Mouse (Mus musculus) liver, embryonic 16.5 days (tissue): ENCODE results near the gene Cd28. TPM values are rescaled to one million over a fixed set of nuclear protein-coding genes. Genes with fewer than 3 reads are reported as not detected.

Experiments used
- ATAC-seq: fragments of 200-750 bp; cut with Nextera tagmentation; 2 replicates; pipeline ENCODE4 v1.8.0; 2017; ENCODE audit warnings: low read depth, mild to moderate bottlenecking, moderate number of reproducible peaks, moderate library complexity
- H3K27ac ChIP-seq: fragments of 300-500 bp; sonication (generic); 2 replicates; pipeline ENCODE4 v1.5.1; 2014; ENCODE audit warnings: mild to moderate bottlenecking, low read length
- H3K27me3 ChIP-seq: fragments of 300-500 bp; sonication (generic); 2 replicates; pipeline ENCODE4 v1.6.1; 2014; ENCODE audit warnings: low read depth, low read length, mixed read lengths; ENCODE audit not compliant: control insufficient read depth, insufficient read depth
- H3K36me3 ChIP-seq: fragments of 300-500 bp; sonication (generic); 2 replicates; pipeline ENCODE4 v1.6.1; 2014; ENCODE audit warnings: mild to moderate bottlenecking; ENCODE audit not compliant: control insufficient read depth, insufficient read depth
- H3K4me1 ChIP-seq: fragments of 300-500 bp; sonication (generic); 2 replicates; pipeline ENCODE4 v1.6.1; 2014; ENCODE audit warnings: low read depth, low read length, mixed read lengths; ENCODE audit not compliant: control insufficient read depth
- H3K4me2 ChIP-seq: fragments of 300-500 bp; sonication (generic); 2 replicates; pipeline ENCODE4 v1.6.1; 2014; ENCODE audit warnings: low read depth, low read length, mixed read lengths
- H3K4me3 ChIP-seq: fragments of 300-500 bp; sonication (generic); 2 replicates; pipeline ENCODE4 v1.5.1; 2014; ENCODE audit warnings: low read depth, mild to moderate bottlenecking, low read length
- H3K9ac ChIP-seq: fragments of 300-500 bp; sonication (generic); 2 replicates; pipeline ENCODE4 v1.6.1; 2014; ENCODE audit warnings: low read depth, low read length
- H3K9me3 ChIP-seq: fragments of 300-500 bp; sonication (generic); replicated peaks from 2 replicates; pipeline ENCODE4 v1.6.1; 2016; ENCODE audit warnings: low read length; ENCODE audit not compliant: control insufficient read depth
- WGBS: fragments of 180-500 bp; shearing (Covaris S2); extraction: QIAGEN DNeasy Blood & Tissue Kit; methylation state at CpG from one replicate; pipeline ENCODE4 v1.1.7; 2014; ENCODE audit not compliant: insufficient replicate concordance; 5-methylcytosine and 5-hydroxymethylcytosine counted together
- polyA plus RNA-seq: library from polyadenylated mRNA; unstranded; fragments of >200 nt; fragmentation: Nextera tagmentation; extraction: Ambion mirVana; gene quantifications from 2 replicates; pipeline ENCODE4 v1.2.1, GENCODE M21; 2015

The Cd28 gene
- polyA plus RNA-seq, 1 experiment from 2014 or later: 0.06 TPM

GRCm38 (mm10) chr1:60746856-60747255 is 30.3 kb downstream of the Cd28 start:
- Histone ChIP-seq H3K4me1 (no peaks in the 10 kb centered on the region), H3K27ac (no peak overlapping the region), H3K4me3 (no peak overlapping the region), H3K4me2 (no peak overlapping the region), H3K27me3 (no peaks in the 10 kb centered on the region), H3K9ac (no peak overlapping the region), H3K36me3 (no peaks in the 10 kb centered on the region), H3K9me3 (no peaks in the 10 kb centered on the region)
- ATAC-seq: no peak
- WGBS: 60% methylated on average over 5 of the region's 5 CpGs

GRCm38 (mm10) chr1:60748286-60748685 is 31.7 kb downstream of the Cd28 start:
- Histone ChIP-seq H3K27ac (no peak overlapping the region), H3K4me1 (no peaks in the 10 kb centered on the region), H3K4me3 (no peak overlapping the region), H3K4me2 (no peak overlapping the region), H3K9me3 (no peaks in the 10 kb centered on the region), H3K9ac (no peak overlapping the region), H3K27me3 (no peaks in the 10 kb centered on the region), H3K36me3 (no peaks in the 10 kb centered on the region)
- no peak for ATAC-seq
- WGBS: 74% methylated on average over 1 of the region's 1 CpGs

- no peak overlapping the region for H3K4me2 ChIP-seq
- 22% methylated on average over 4 of the region's 4 CpGs for WGBS
Measured at GRCm38 (mm10) chr1:60748936-60749335, 32.3 kb downstream of the Cd28 start.

GRCm38 (mm10) chr1:60749346-60749840 is 32.8 kb downstream of the Cd28 start:
- WGBS: 58% methylated on average over 5 of the region's 5 CpGs
- no peaks in the 10 kb centered on the region for H3K9me3 ChIP-seq
- ATAC-seq: no peak
- no peak overlapping the region for H3K4me2 ChIP-seq
- no peak overlapping the region for H3K9ac ChIP-seq
- H3K27ac ChIP-seq: no peak overlapping the region
- H3K4me3 ChIP-seq: no peak overlapping the region
- H3K4me1 ChIP-seq: no peaks in the 10 kb centered on the region
- H3K36me3 ChIP-seq: no peaks in the 10 kb centered on the region
- no peaks in the 10 kb centered on the region for H3K27me3 ChIP-seq

More at GRCm38 (mm10) chr1:60748936-60749335, 32.3 kb downstream of the Cd28 start:
- Histone ChIP-seq H3K4me3 (no peak overlapping the region), H3K27me3 (no peaks in the 10 kb centered on the region), H3K27ac (no peak overlapping the region), H3K4me1 (no peaks in the 10 kb centered on the region), H3K9ac (no peak overlapping the region), H3K36me3 (no peaks in the 10 kb centered on the region), H3K9me3 (no peaks in the 10 kb centered on the region)
- ATAC-seq: no peak

GRCm38 (mm10) chr1:60750201-60750765 is 33.7 kb downstream of the Cd28 start:
- no peak for ATAC-seq
- Histone ChIP-seq H3K27ac (no peak overlapping the region), H3K4me3 (no peak overlapping the region), H3K4me1 (no peaks in the 10 kb centered on the region), H3K9me3 (no peaks in the 10 kb centered on the region), H3K36me3 (no peaks in the 10 kb centered on the region), H3K4me2 (no peak overlapping the region), H3K9ac (no peak overlapping the region), H3K27me3 (no peaks in the 10 kb centered on the region)
- WGBS: 71% methylated on average over 6 of the region's 6 CpGs

- no peak for ATAC-seq
- Histone ChIP-seq H3K27ac (no peak overlapping the region), H3K9ac (no peak overlapping the region), H3K4me2 (no peak overlapping the region), H3K9me3 (no peaks in the 10 kb centered on the region), H3K4me3 (no peak overlapping the region), H3K4me1 (no peaks in the 10 kb centered on the region), H3K36me3 (no peaks in the 10 kb centered on the region), H3K27me3 (no peaks in the 10 kb centered on the region)
- WGBS: 60% methylated on average over 4 of the region's 4 CpGs
Measured at GRCm38 (mm10) chr1:60751011-60751410, 34.4 kb downstream of the Cd28 start.

- Histone ChIP-seq H3K4me1 (no peaks in the 10 kb centered on the region), H3K27me3 (no peaks in the 10 kb centered on the region), H3K9me3 (no peaks in the 10 kb centered on the region), H3K36me3 (no peaks in the 10 kb centered on the region), H3K9ac (no peak overlapping the region), H3K4me2 (no peak overlapping the region), H3K4me3 (no peak overlapping the region), H3K27ac (no peak overlapping the region)
- WGBS: 59% methylated on average over 1 of the region's 1 CpGs
- ATAC-seq: no peak
Measured at GRCm38 (mm10) chr1:60752986-60753385, 36.4 kb downstream of the Cd28 start.

GRCm38 (mm10) chr1:60753981-60754380 is 37.4 kb downstream of the Cd28 start:
- no peak overlapping the region for H3K9ac ChIP-seq
- no peak for ATAC-seq
- 85% methylated on average over 12 of the region's 12 CpGs for WGBS

GRCm38 (mm10) chr1:60755391-60756243 is 39.0 kb downstream of the Cd28 start:
- Histone ChIP-seq H3K9me3 (no peaks in the 10 kb centered on the region), H3K36me3 (no peaks in the 10 kb centered on the region), H3K4me2 (no peak overlapping the region), H3K27me3 (no peaks in the 10 kb centered on the region), H3K27ac (no peak overlapping the region), H3K9ac (no peak overlapping the region), H3K4me3 (no peak overlapping the region), H3K4me1 (no peaks in the 10 kb centered on the region)
- ATAC-seq: no peak
- 44% methylated on average over 7 of the region's 7 CpGs for WGBS

More at GRCm38 (mm10) chr1:60753981-60754380, 37.4 kb downstream of the Cd28 start:
- H3K27me3 ChIP-seq: no peaks in the 10 kb centered on the region
- no peaks in the 10 kb centered on the region for H3K9me3 ChIP-seq
- H3K27ac ChIP-seq: no peak overlapping the region
- H3K4me2 ChIP-seq: no peak overlapping the region
- H3K4me3 ChIP-seq: no peak overlapping the region
- H3K36me3 ChIP-seq: no peaks in the 10 kb centered on the region
- no peaks in the 10 kb centered on the region for H3K4me1 ChIP-seq
